Mouse (Mus musculus): Measurements from ENCODE around the gene Nsg2. TPM values are rescaled to one million over a fixed set of nuclear protein-coding genes. Genes with fewer than 3 reads are reported as not detected.

Gene Nsg2
- polyA plus RNA-seq, 1 experiment from 2014 or later, result 482 TPM

- H3K9me3 ChIP-seq (replicated peaks), result no peaks in the 10 kb centered on the region
- ATAC-seq (ENCODE audit: low FRiP score), result no peak
- WGBS, result 79% methylated on average over 4 of the region's 4 CpGs
- no peak overlapping the region for H3K27ac ChIP-seq (replicated peaks)
- peaks cover 6% of the 10 kb centered on the region for H3K36me3 ChIP-seq
- H3K27me3 ChIP-seq (replicated peaks), result no peaks in the 10 kb centered on the region
- H3K4me3 ChIP-seq (replicated peaks), result no peak overlapping the region
- H3K4me2 ChIP-seq, result no peak overlapping the region
- H3K9ac ChIP-seq (replicated peaks), result no peak overlapping the region
- peaks cover 76% of the 10 kb centered on the region for H3K4me1 ChIP-seq
These were observed 12.8 kb downstream of the Nsg2 start for GRCm38 (mm10) chr11:32013014-32013427.

- Histone ChIP-seq H3K36me3 (peaks cover 9% of the 10 kb centered on the region), H3K4me2 (no peak overlapping the region), H3K9ac (replicated peaks) (no peak overlapping the region), H3K9me3 (replicated peaks) (no peaks in the 10 kb centered on the region), H3K4me1 (peaks cover 78% of the 10 kb centered on the region), H3K27me3 (replicated peaks) (no peaks in the 10 kb centered on the region), H3K27ac (replicated peaks) (no peak overlapping the region), H3K4me3 (replicated peaks) (no peak overlapping the region)
- ATAC-seq (ENCODE audit: low FRiP score), result no peak
- WGBS, result 79% methylated on average over 1 of the region's 1 CpGs
These were observed 13.3 kb downstream of the Nsg2 start for GRCm38 (mm10) chr11:32013561-32013960.

- Histone ChIP-seq H3K9me3 (replicated peaks) (no peaks in the 10 kb centered on the region), H3K27me3 (replicated peaks) (no peaks in the 10 kb centered on the region), H3K9ac (replicated peaks) (no peak overlapping the region), H3K4me1 (peaks cover 69% of the 10 kb centered on the region), H3K4me2 (no peak overlapping the region), H3K36me3 (peaks cover 26% of the 10 kb centered on the region), H3K27ac (replicated peaks) (0 out of 2 replicates have a peak overlapping the region, but pooled peaks have one; percentile 2), H3K4me3 (replicated peaks) (no peak overlapping the region)
- 57% methylated on average over 4 of the region's 4 CpGs for WGBS
- ATAC-seq (ENCODE audit: low FRiP score), result no peak
These were observed 17.9 kb downstream of the Nsg2 start for GRCm38 (mm10) chr11:32018201-32018600.

GRCm38 (mm10) chr11:32020031-32020965 is 20.0 kb downstream of the Nsg2 start:
- H3K9ac ChIP-seq (replicated peaks), result peak overlapping the region; percentile 17; the same call in 1 of the 2 replicates

GRCm38 (mm10) chr11:32026634-32027033 is 26.4 kb downstream of the Nsg2 start:
- H3K4me1 ChIP-seq, result peaks cover 75% of the 10 kb centered on the region
- H3K36me3 ChIP-seq, result peaks cover 6% of the 10 kb centered on the region; the same call in 1 of the 2 replicates
- no peaks in the 10 kb centered on the region for H3K27me3 ChIP-seq (replicated peaks)
- H3K9me3 ChIP-seq (replicated peaks), result no peaks in the 10 kb centered on the region
- H3K4me2 ChIP-seq, result no peak overlapping the region
- no peak for ATAC-seq (ENCODE audit: low FRiP score)
- no peak overlapping the region for H3K9ac ChIP-seq (replicated peaks)
- H3K4me3 ChIP-seq (replicated peaks), result no peak overlapping the region
- H3K27ac ChIP-seq (replicated peaks), result peak overlapping the region; percentile 72
- 61% methylated on average over 5 of the region's 5 CpGs for WGBS

More at GRCm38 (mm10) chr11:32020031-32020965, 20.0 kb downstream of the Nsg2 start:
- Histone ChIP-seq H3K36me3 (peaks cover 26% of the 10 kb centered on the region), H3K27me3 (replicated peaks) (no peaks in the 10 kb centered on the region), H3K9me3 (replicated peaks) (no peaks in the 10 kb centered on the region), H3K4me1 (peaks cover 82% of the 10 kb centered on the region), H3K27ac (replicated peaks) (peak overlapping the region; percentile 72), H3K4me3 (replicated peaks) (no peak overlapping the region), H3K4me2 (no peak overlapping the region)
- ATAC-seq (ENCODE audit: low FRiP score), result no peak
- 20% methylated on average over 8 of the region's 8 CpGs for WGBS

GRCm38 (mm10) chr11:32027474-32028342 is 27.4 kb downstream of the Nsg2 start:
- Histone ChIP-seq H3K9me3 (replicated peaks) (no peaks in the 10 kb centered on the region), H3K4me2 (peak overlapping the region; percentile 29), H3K27me3 (replicated peaks) (no peaks in the 10 kb centered on the region), H3K9ac (replicated peaks) (no peak overlapping the region), H3K36me3 (peaks cover 4% of the 10 kb centered on the region; the same call in 1 of the 2 replicates), H3K27ac (replicated peaks) (peak overlapping the region; percentile 72), H3K4me1 (peaks cover 70% of the 10 kb centered on the region), H3K4me3 (replicated peaks) (no peak overlapping the region)
- peak; percentile 85 for ATAC-seq (ENCODE audit: low FRiP score)
- WGBS, result 22% methylated on average over 7 of the region's 7 CpGs

- H3K36me3 ChIP-seq, result peaks cover 4% of the 10 kb centered on the region; the same call in 1 of the 2 replicates
These were observed 28.3 kb downstream of the Nsg2 start for GRCm38 (mm10) chr11:32028605-32029004.

GRCm38 (mm10) chr11:32029356-32029755 is 29.1 kb downstream of the Nsg2 start:
- ATAC-seq (ENCODE audit: low FRiP score), result no peak
- Histone ChIP-seq H3K9ac (replicated peaks) (no peak overlapping the region), H3K27ac (replicated peaks) (peak overlapping the region; percentile 49), H3K4me2 (no peak overlapping the region), H3K4me1 (peaks cover 53% of the 10 kb centered on the region), H3K4me3 (replicated peaks) (no peak overlapping the region), H3K27me3 (replicated peaks) (no peaks in the 10 kb centered on the region), H3K9me3 (replicated peaks) (no peaks in the 10 kb centered on the region), H3K36me3 (peaks cover 4% of the 10 kb centered on the region; the same call in 1 of the 2 replicates)
- 72% methylated on average over 5 of the region's 5 CpGs for WGBS

More at GRCm38 (mm10) chr11:32028605-32029004, 28.3 kb downstream of the Nsg2 start:
- H3K4me2 ChIP-seq, result no peak overlapping the region
- H3K9me3 ChIP-seq (replicated peaks), result no peaks in the 10 kb centered on the region
- no peak overlapping the region for H3K9ac ChIP-seq (replicated peaks)
- H3K4me1 ChIP-seq, result peaks cover 61% of the 10 kb centered on the region
- peak overlapping the region; percentile 49; the same call in 1 of the 2 replicates for H3K27ac ChIP-seq (replicated peaks)
- WGBS, result 83% methylated on average over 3 of the region's 3 CpGs
- no peaks in the 10 kb centered on the region for H3K27me3 ChIP-seq (replicated peaks)
- no peak overlapping the region for H3K4me3 ChIP-seq (replicated peaks)
- ATAC-seq (ENCODE audit: low FRiP score), result no peak

GRCm38 (mm10) chr11:32031396-32031795 is 31.1 kb downstream of the Nsg2 start:
- ATAC-seq (ENCODE audit: low FRiP score), result no peak
- 75% methylated on average over 4 of the region's 4 CpGs for WGBS
- H3K27ac ChIP-seq (replicated peaks), result no peak overlapping the region
- no peaks in the 10 kb centered on the region for H3K27me3 ChIP-seq (replicated peaks)
- peaks cover 4% of the 10 kb centered on the region; the same call in 1 of the 2 replicates for H3K36me3 ChIP-seq
- no peaks in the 10 kb centered on the region for H3K9me3 ChIP-seq (replicated peaks)
- H3K9ac ChIP-seq (replicated peaks), result no peak overlapping the region
- H3K4me3 ChIP-seq (replicated peaks), result no peak overlapping the region
- H3K4me2 ChIP-seq, result no peak overlapping the region
- peaks cover 48% of the 10 kb centered on the region for H3K4me1 ChIP-seq

GRCm38 (mm10) chr11:32032053-32032452 is 31.8 kb downstream of the Nsg2 start:
- 81% methylated on average over 9 of the region's 9 CpGs for WGBS
- no peak overlapping the region for H3K9ac ChIP-seq (replicated peaks)
- no peaks in the 10 kb centered on the region for H3K9me3 ChIP-seq (replicated peaks)
- peaks cover 42% of the 10 kb centered on the region for H3K4me1 ChIP-seq
- no peak overlapping the region for H3K4me2 ChIP-seq
- no peak for ATAC-seq (ENCODE audit: low FRiP score)
- no peak overlapping the region for H3K4me3 ChIP-seq (replicated peaks)
- no peaks in the 10 kb centered on the region for H3K27me3 ChIP-seq (replicated peaks)
- no peak overlapping the region for H3K27ac ChIP-seq (replicated peaks)
- H3K36me3 ChIP-seq, result peaks cover 4% of the 10 kb centered on the region; the same call in 1 of the 2 replicates

- Histone ChIP-seq H3K9me3 (replicated peaks) (no peaks in the 10 kb centered on the region), H3K4me2 (no peak overlapping the region), H3K27me3 (replicated peaks) (no peaks in the 10 kb centered on the region), H3K9ac (replicated peaks) (no peak overlapping the region), H3K4me3 (replicated peaks) (no peak overlapping the region), H3K27ac (replicated peaks) (peak overlapping the region; percentile 49; the same call in 1 of the 2 replicates), H3K36me3 (peaks cover 4% of the 10 kb centered on the region; the same call in 1 of the 2 replicates), H3K4me1 (peaks cover 39% of the 10 kb centered on the region)
- no peak for ATAC-seq (ENCODE audit: low FRiP score)
- 76% methylated on average over 5 of the region's 5 CpGs for WGBS
These were observed 35.6 kb downstream of the Nsg2 start for GRCm38 (mm10) chr11:32035831-32036230.
